Mouse (Mus musculus): ENCODE measurements around the gene Aloxe3.

- TF ChIP-seq CTCF (IDR thresholded peaks at IDR 0.05; ENCODE audit: low read depth, low read length) (no peak), POLR2A (IDR thresholded peaks at IDR 0.05; ENCODE audit: borderline replicate concordance, low read depth, low read length) (no peak)
Measured at GRCm38 (mm10) chr11:69102403-69102725, 23.3 kb upstream of the Aloxe3 start.
